28 mouse cellular contexts compared by ENCODE assay signal in the genomic region with DNA sequence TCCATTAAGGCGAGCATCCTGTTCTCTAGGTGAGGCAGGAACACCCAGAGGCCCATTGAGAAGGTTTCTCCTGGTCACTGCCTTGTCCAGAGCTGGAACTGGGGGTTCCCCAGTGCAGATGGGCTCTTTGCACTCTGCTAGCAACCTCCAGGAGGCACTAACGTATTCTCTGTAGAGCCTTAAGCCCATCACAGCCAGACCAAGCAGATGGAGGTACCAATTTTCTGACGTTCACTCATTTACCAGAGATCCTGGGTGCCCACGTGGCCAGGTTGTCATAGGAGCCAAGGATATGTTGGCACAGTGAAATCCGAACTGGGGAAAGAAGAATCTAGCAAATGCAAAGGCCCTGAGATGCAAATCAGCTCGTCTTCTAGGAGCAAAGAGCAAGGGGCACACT.
DNase-seq lines count a peak whose midpoint lies in the region; ATAC-seq lines count a peak whose summit lies in the region.
"Had no signal": no experiment of that assay in that cellular context is flagged by ENCODE, and none has a peak within 500 bp of the region (broad histone marks: within the 10 kb centered on the region; RNA-seq: fewer than 3 reads in every experiment).

No protein-coding gene starts in this region.

- no peak overlapping the region for H3K4me2 ChIP-seq in forebrain, embryonic 14.5 days (ENCODE audit: low read length)
- H3K4me2 ChIP-seq in forebrain, embryonic 11.5 days (ENCODE audit: low read depth, low read length, severe bottlenecking) = no peak overlapping the region
- H3K4me2 ChIP-seq: heart, embryonic 12.5 days; intestine, embryonic 15.5 days; liver, embryonic 15.5 days; midbrain, embryonic 15.5 days; stomach, embryonic 15.5 days had no signal

- 49% methylated on average over 6 of the region's 6 CpGs for WGBS in forebrain, embryonic 14.5 days
- WGBS in forebrain, embryonic 11.5 days = 57% methylated on average over 6 of the region's 6 CpGs

- peaks cover 8% of the 10 kb centered on the region; the same call in 1 of the 2 replicates for H3K4me1 ChIP-seq in forebrain, embryonic 14.5 days (ENCODE audit: control insufficient read depth, insufficient read depth, low read length)
- H3K4me1 ChIP-seq in forebrain, embryonic 11.5 days (replicated peaks; ENCODE audit: control insufficient read depth, insufficient read depth, low read length) = no peaks in the 10 kb centered on the region
- H3K4me1 ChIP-seq: heart, embryonic 12.5 days; intestine, embryonic 15.5 days; liver, embryonic 15.5 days; stomach, embryonic 15.5 days had no signal

- no peak for ATAC-seq in forebrain, embryonic 14.5 days
- no peak for ATAC-seq in forebrain, embryonic 11.5 days (replicated peaks; ENCODE audit: low FRiP score)
- ATAC-seq: CD4-positive, CD25-positive, alpha-beta regulatory T cell, adult 4 months; hindbrain, embryonic 16.5 days; intestine, embryonic 15.5 days; midbrain, embryonic 15.5 days had no signal

- DNase-seq in forebrain, embryonic 14.5 days (ENCODE audit: low spot score) = peak; percentile 47
- DNase-seq in forebrain, embryonic 11.5 days (ENCODE audit: low spot score) = no peak
- peak; percentile 48 to 65 for DNase-seq in layer of hippocampus, adult 18-20 months (ENCODE audit: low spot score in 2 of 2)
- DNase-seq in layer of hippocampus, adult 9-10 months (ENCODE audit: low spot score) = no peak
- DNase-seq in right cerebral cortex, postnatal 10 days (ENCODE audit: low spot score in 2 of 2) = peak; percentile 70 to 83
- DNase-seq in right cerebral cortex, postnatal 4 days = no peak
- DNase-seq in telencephalon, adult 2 months (ENCODE audit: low read depth, low spot score) = peak; percentile 73
- DNase-seq in ovary, adult 18-20 months (ENCODE audit: low spot score) = no peak
- DNase-seq: adrenal gland, postnatal 25 days; cerebellum, adult 11 months; gastrocnemius, postnatal 25 days; heart, adult 18-20 months; heart, postnatal 10 days; kidney, postnatal 25 days; liver; lung, postnatal 4 days; thymus, adult 18-20 months; thymus, postnatal 36 days had no signal

- H3K27me3 ChIP-seq in forebrain, embryonic 14.5 days (replicated peaks; ENCODE audit: control insufficient read depth, insufficient read depth, low read length) = no peaks in the 10 kb centered on the region
- H3K27me3 ChIP-seq in forebrain, embryonic 11.5 days (ENCODE audit: control insufficient read depth, insufficient read depth, low read length) = no peaks in the 10 kb centered on the region
- H3K27me3 ChIP-seq: intestine, embryonic 15.5 days; liver, embryonic 15.5 days; midbrain, embryonic 15.5 days; stomach, embryonic 15.5 days had no signal

- H3K9ac ChIP-seq in forebrain, embryonic 14.5 days (ENCODE audit: low read length) = no peak overlapping the region
- H3K9ac ChIP-seq in forebrain, embryonic 11.5 days (ENCODE audit: low read length) = no peak overlapping the region
- H3K9ac ChIP-seq: heart, embryonic 12.5 days; intestine, embryonic 15.5 days; liver, embryonic 15.5 days; midbrain, embryonic 15.5 days; stomach, embryonic 15.5 days had no signal

- no peak overlapping the region for H3K27ac ChIP-seq in forebrain, embryonic 14.5 days (ENCODE audit: low read depth, low read length)
- H3K27ac ChIP-seq in forebrain, embryonic 11.5 days (ENCODE audit: low read depth, low read length) = no peak overlapping the region
- H3K27ac ChIP-seq: hindbrain, embryonic 10.5 days; intestine, embryonic 15.5 days; limb, embryonic 10.5 days; liver, embryonic 15.5 days; midbrain, embryonic 15.5 days; stomach, embryonic 15.5 days had no signal

- H3K4me3 ChIP-seq in forebrain, embryonic 14.5 days (ENCODE audit: low read depth, low read length) = no peak overlapping the region
- no peak overlapping the region for H3K4me3 ChIP-seq in forebrain, embryonic 11.5 days (ENCODE audit: low read depth, low read length)
- H3K4me3 ChIP-seq: heart, embryonic 12.5 days; hindbrain, embryonic 10.5 days; intestine, embryonic 15.5 days; limb, embryonic 10.5 days; liver, embryonic 15.5 days; midbrain, embryonic 15.5 days; myocyte; stomach, embryonic 15.5 days had no signal

- no peaks in the 10 kb centered on the region for H3K9me3 ChIP-seq in forebrain, embryonic 14.5 days (replicated peaks; ENCODE audit: control insufficient read depth, low read length)
- no peaks in the 10 kb centered on the region for H3K9me3 ChIP-seq in forebrain, embryonic 11.5 days (ENCODE audit: control insufficient read depth, low read length)
- H3K9me3 ChIP-seq: heart, embryonic 12.5 days; hindbrain, embryonic 10.5 days; intestine, embryonic 15.5 days; limb, embryonic 10.5 days; liver, embryonic 15.5 days; midbrain, embryonic 15.5 days; stomach, embryonic 15.5 days had no signal

- no peaks in the 10 kb centered on the region for H3K36me3 ChIP-seq in forebrain, embryonic 14.5 days (ENCODE audit: control insufficient read depth, insufficient read depth, low read length)
- no peaks in the 10 kb centered on the region for H3K36me3 ChIP-seq in forebrain, embryonic 11.5 days (ENCODE audit: control insufficient read depth, insufficient read depth, low read length)
- H3K36me3 ChIP-seq: heart, embryonic 12.5 days; hindbrain, embryonic 10.5 days; intestine, embryonic 15.5 days; limb, embryonic 10.5 days; liver, embryonic 15.5 days; midbrain, embryonic 15.5 days; stomach, embryonic 15.5 days had no signal

Comparison
In these comparisons a context has a peak if more than half of its experiments do, and no peak if none do; other contexts are left out.
1. DNase-seq: peak in forebrain, embryonic 14.5 days (single experiment), layer of hippocampus, adult 18-20 months (2 of 2), right cerebral cortex, postnatal 10 days (2 of 2) and telencephalon, adult 2 months (single experiment); none in forebrain, embryonic 11.5 days (single experiment), layer of hippocampus, adult 9-10 months (single experiment), right cerebral cortex, postnatal 4 days (single experiment) and ovary, adult 18-20 months (single experiment).